Comparison of ENCODE assay signal across 15 mouse cellular contexts in the genomic region with DNA sequence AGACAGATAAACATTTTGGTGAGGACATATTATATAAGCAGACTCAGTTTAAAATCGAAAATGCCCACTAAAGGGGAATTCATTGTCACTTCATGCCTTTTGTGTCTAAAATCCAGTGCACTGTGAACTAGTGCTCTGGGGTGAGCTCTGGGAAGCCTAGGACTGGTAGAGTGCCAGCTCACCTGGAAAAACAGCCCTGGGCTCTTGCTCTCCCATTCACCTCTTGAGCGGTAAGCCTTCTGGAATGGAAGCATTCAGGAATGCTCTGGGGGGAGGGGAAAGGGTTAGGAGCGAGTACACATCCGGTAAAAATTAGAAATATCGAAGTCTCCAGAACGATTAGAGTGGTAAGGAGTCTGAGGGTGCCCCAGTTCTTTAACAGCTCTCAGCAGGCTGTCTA. TPM values are rescaled to one million over a fixed set of nuclear protein-coding genes. Genes with fewer than 3 reads are reported as not detected.
DNase-seq lines count a peak whose midpoint lies in the region; ATAC-seq and TF ChIP-seq lines count a peak whose summit lies in the region.
"Had no signal": no experiment of that assay in that cellular context is flagged by ENCODE, and none has a peak within 500 bp of the region (broad histone marks: within the 10 kb centered on the region; RNA-seq: fewer than 3 reads in every experiment).

No protein-coding gene starts in this region.

- no peak overlapping the region for H3K4me3 ChIP-seq in kidney, embryonic 16.5 days (ENCODE audit: low read length)
- H3K4me3 ChIP-seq in kidney, adult 2 months (ENCODE audit: insufficient read depth, low read depth, low read length): no peak overlapping the region
- H3K4me3 ChIP-seq in midbrain, embryonic 11.5 days (ENCODE audit: low read depth, low read length): no peak overlapping the region
- H3K4me3 ChIP-seq: embryonic facial prominence, embryonic 13.5 days; forebrain, embryonic 10.5 days; heart, adult 2 months; layer of hippocampus, adult 2 months; liver, embryonic 13.5 days; midbrain, embryonic 15.5 days had no signal

- H3K27ac ChIP-seq in kidney, embryonic 16.5 days (ENCODE audit: low read length): no peak overlapping the region
- H3K27ac ChIP-seq in kidney, adult 2 months (ENCODE audit: insufficient read depth, low read depth, low read length): 0 out of 2 replicates have a peak overlapping the region, but pooled peaks have one; percentile 12
- H3K27ac ChIP-seq in midbrain, embryonic 11.5 days (ENCODE audit: low read depth, low read length): no peak overlapping the region
- H3K27ac ChIP-seq: embryonic facial prominence, embryonic 13.5 days; forebrain, embryonic 10.5 days; heart, adult 2 months; liver, embryonic 13.5 days; midbrain, embryonic 15.5 days had no signal

- no peak for ATAC-seq in kidney, embryonic 16.5 days (ENCODE audit: low FRiP score, low TSS enrichment)
- no peak for ATAC-seq in midbrain, embryonic 11.5 days (ENCODE audit: low FRiP score)
- no peak for ATAC-seq in megakaryocyte-erythroid progenitor cell, adult 5-6 weeks (replicated peaks; ENCODE audit: low FRiP score, low TSS enrichment, poor library complexity, severe bottlenecking)
- ATAC-seq: midbrain, embryonic 15.5 days; Patski had no signal

- DNase-seq in kidney, adult 11 months: peak; percentile 82
- DNase-seq in R1 (ENCODE audit: low read depth, low spot score): peak; percentile 42
- peak; percentile 84 for DNase-seq in kidney, adult 2 months
- DNase-seq in kidney, postnatal 4 days: peak; percentile 6 to 32
- DNase-seq in midbrain, embryonic 11.5 days (ENCODE audit: low spot score, missing footprints): no peak
- DNase-seq: heart, adult 2 months; left cerebral cortex, postnatal 4 days; liver, embryonic 13.5 days had no signal

- 64% methylated on average over 6 of the region's 6 CpGs for WGBS in kidney, embryonic 16.5 days
- 53% methylated on average over 6 of the region's 6 CpGs for WGBS in kidney, adult 2 months
- WGBS in midbrain, embryonic 11.5 days: 72% methylated on average over 6 of the region's 6 CpGs

- H3K36me3 ChIP-seq in kidney, embryonic 16.5 days (ENCODE audit: insufficient read depth, low read length): no peaks in the 10 kb centered on the region
- no peaks in the 10 kb centered on the region for H3K36me3 ChIP-seq in kidney, adult 2 months (ENCODE audit: control insufficient read depth, insufficient read depth, low read length)
- no peaks in the 10 kb centered on the region for H3K36me3 ChIP-seq in midbrain, embryonic 11.5 days (ENCODE audit: control insufficient read depth, insufficient read depth, low read length)
- H3K36me3 ChIP-seq: embryonic facial prominence, embryonic 13.5 days; forebrain, embryonic 10.5 days; liver, embryonic 13.5 days; midbrain, embryonic 15.5 days had no signal

- peaks cover 21% of the 10 kb centered on the region for H3K4me1 ChIP-seq in kidney, embryonic 16.5 days (ENCODE audit: insufficient read depth, low read length)
- H3K4me1 ChIP-seq in kidney, adult 2 months (ENCODE audit: control insufficient read depth, insufficient read depth, low read length): peaks cover 3% of the 10 kb centered on the region; the same call in 1 of the 2 replicates
- H3K4me1 ChIP-seq in midbrain, embryonic 11.5 days (ENCODE audit: control insufficient read depth, insufficient read depth, low read length): peaks cover 8% of the 10 kb centered on the region
- H3K4me1 ChIP-seq: midbrain, embryonic 15.5 days had no signal

- no peaks in the 10 kb centered on the region for H3K27me3 ChIP-seq in kidney, embryonic 16.5 days (ENCODE audit: insufficient read depth, low read length)
- H3K27me3 ChIP-seq in kidney, adult 2 months (replicated peaks; ENCODE audit: control insufficient read depth, insufficient read depth, low read length): no peaks in the 10 kb centered on the region
- no peaks in the 10 kb centered on the region for H3K27me3 ChIP-seq in midbrain, embryonic 11.5 days (ENCODE audit: control insufficient read depth, insufficient read depth, low read length)
- H3K27me3 ChIP-seq: embryonic facial prominence, embryonic 13.5 days; liver, embryonic 13.5 days; midbrain, embryonic 15.5 days; Patski had no signal

- no peak for TF ChIP-seq CTCF in kidney, adult 2 months (conservative IDR thresholded peaks at IDR 0.05; ENCODE audit: insufficient read depth, insufficient read length, low read depth, low read length)

- H3K9ac ChIP-seq in kidney, embryonic 16.5 days (replicated peaks; ENCODE audit: low read length): no peak overlapping the region
- H3K9ac ChIP-seq in midbrain, embryonic 11.5 days (ENCODE audit: low read length): no peak overlapping the region
- H3K9ac ChIP-seq: embryonic facial prominence, embryonic 13.5 days; liver, embryonic 13.5 days; midbrain, embryonic 15.5 days had no signal

- no peaks in the 10 kb centered on the region for H3K9me3 ChIP-seq in kidney, embryonic 16.5 days (ENCODE audit: low read length)
- no peaks in the 10 kb centered on the region for H3K9me3 ChIP-seq in midbrain, embryonic 11.5 days (ENCODE audit: control insufficient read depth, low read length)
- H3K9me3 ChIP-seq: embryonic facial prominence, embryonic 13.5 days; forebrain, embryonic 10.5 days; liver, embryonic 13.5 days; midbrain, embryonic 15.5 days had no signal

- no peak for TF ChIP-seq POLR2A in kidney, adult 2 months (IDR thresholded peaks at IDR 0.05; ENCODE audit: low read depth, low read length)

- no peak overlapping the region for H3K4me2 ChIP-seq in kidney, embryonic 16.5 days (replicated peaks; ENCODE audit: low read depth, low read length)
- H3K4me2 ChIP-seq in midbrain, embryonic 11.5 days: no peak overlapping the region
- H3K4me2 ChIP-seq: embryonic facial prominence, embryonic 13.5 days; liver, embryonic 13.5 days; midbrain, embryonic 15.5 days had no signal

RNA-seq across cellular contexts. Expression of gene Tbl1xr1, which starts 53.4 kb away (rescaled TPM):
- 19.2 and 23.2 TPM in 2 replicates for polyA plus RNA-seq in kidney, embryonic 16.5 days (2015; fragmentation: Nextera tagmentation; extraction: Ambion mirVana)
- polyA plus RNA-seq in kidney, adult 2 months (2012; rRNA removed): 22.3 and 26.7 TPM in 2 replicates
- polyA plus RNA-seq in midbrain, embryonic 11.5 days (2014; fragmentation: Nextera tagmentation; extraction: Ambion mirVana): 24.2 and 29.2 TPM in 2 replicates
- 51.8 and 68.9 TPM in 2 replicates for total RNA-seq in megakaryocyte-erythroid progenitor cell, adult 5-6 weeks (2014; fragmentation: Nextera tagmentation)
- 67.5 and 70.0 TPM in 2 replicates for total RNA-seq in megakaryocyte-erythroid progenitor cell, adult 5-6 weeks (2017)
